Mouse (Mus musculus) neural tube, embryonic 11.5 days (tissue): ENCODE measurements around the gene Prkce. TPM values are rescaled to one million over a fixed set of nuclear protein-coding genes. Genes with fewer than 3 reads are reported as not detected.

Experiments
- ATAC-seq: fragments of 200-750 bp; cut with Nextera tagmentation; 2 replicates; pipeline ENCODE4 v1.8.0; 2017; ENCODE audit warnings: moderate number of reproducible peaks, mild to moderate bottlenecking, moderate TSS enrichment, moderate library complexity; ENCODE audit not compliant: insufficient read depth, low FRiP score, low TSS enrichment
- DNase-seq: peaks from one replicate; pipeline ENCODE4 v3.0.0-alpha.2; 2015; ENCODE audit warnings: low spot score
- H3K27ac ChIP-seq: fragments of 300-500 bp; sonication (generic); 2 replicates; pipeline ENCODE4 v1.5.1; 2014; ENCODE audit warnings: low read depth, mild to moderate bottlenecking, low read length
- H3K27me3 ChIP-seq: fragments of 300-500 bp; sonication (generic); 2 replicates; pipeline ENCODE4 v1.6.1; 2014; ENCODE audit warnings: mild to moderate bottlenecking, low read length, mixed read lengths; ENCODE audit not compliant: control insufficient read depth, insufficient read depth
- H3K36me3 ChIP-seq: fragments of 300-500 bp; sonication (generic); 2 replicates; pipeline ENCODE4 v1.6.1; 2014; ENCODE audit warnings: mild to moderate bottlenecking, low read length, moderate library complexity, mixed read lengths; ENCODE audit not compliant: control insufficient read depth, insufficient read depth
- H3K4me1 ChIP-seq: fragments of 300-500 bp; sonication (generic); 2 replicates; pipeline ENCODE4 v1.6.1; 2014; ENCODE audit warnings: low read length, mixed read lengths; ENCODE audit not compliant: control insufficient read depth, insufficient read depth
- H3K4me2 ChIP-seq: fragments of 300-500 bp; sonication (generic); 2 replicates; pipeline ENCODE4 v1.6.1; 2014; ENCODE audit warnings: low read depth, mild to moderate bottlenecking, moderate library complexity
- H3K4me3 ChIP-seq: fragments of 300-500 bp; sonication (generic); 2 replicates; pipeline ENCODE4 v1.5.1; 2014; ENCODE audit warnings: low read depth, low read length
- H3K9ac ChIP-seq: fragments of 300-500 bp; sonication (generic); 2 replicates; pipeline ENCODE4 v1.6.1; 2014; ENCODE audit warnings: mild to moderate bottlenecking, low read length
- H3K9me3 ChIP-seq: fragments of 300-500 bp; sonication (generic); 2 replicates; pipeline ENCODE4 v1.6.1; 2016; ENCODE audit warnings: low read length; ENCODE audit not compliant: control insufficient read depth
- WGBS: fragments of 180-500 bp; shearing (Covaris S2); extraction: QIAGEN DNeasy Blood & Tissue Kit; methylation state at CpG from one replicate; pipeline ENCODE4 v1.1.7; 2014; 5-methylcytosine and 5-hydroxymethylcytosine counted together
- polyA plus RNA-seq: library from polyadenylated mRNA; unstranded; fragments of >200 nt; fragmentation: Nextera tagmentation; extraction: Ambion mirVana; gene quantifications from 2 replicates; pipeline ENCODE4 v1.2.1, GENCODE M21; 2014

The Prkce gene
- polyA plus RNA-seq, 1 experiment from 2014 or later, result 13.3 TPM

DNA sequence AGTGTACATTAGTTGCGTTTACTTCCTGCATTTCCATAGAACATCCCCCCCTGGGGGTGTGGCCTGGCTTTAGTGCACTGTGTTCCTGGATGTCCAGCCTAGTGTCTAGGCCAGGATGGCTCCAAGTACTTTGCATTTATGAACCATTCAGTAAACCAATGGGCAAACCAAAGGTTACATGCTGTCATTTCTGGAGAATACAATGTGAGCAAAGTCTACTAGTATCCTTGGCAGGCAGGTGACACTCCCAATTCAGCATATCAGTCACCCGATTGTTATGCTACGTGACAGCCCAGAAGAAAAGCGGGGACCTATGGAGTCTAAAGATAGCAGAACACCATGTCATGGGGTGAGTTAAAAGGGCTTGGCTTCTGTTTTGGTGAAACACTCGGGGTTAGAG lies 271.2 kb downstream of the Prkce start:
- no peak overlapping the region for H3K27ac ChIP-seq
- H3K27me3 ChIP-seq, result no peaks in the 10 kb centered on the region
- ATAC-seq (no peak), DNase-seq (no peak)
- no peak overlapping the region for H3K9ac ChIP-seq
- H3K4me1 ChIP-seq, result no peaks in the 10 kb centered on the region
- no peaks in the 10 kb centered on the region for H3K9me3 ChIP-seq
- H3K4me3 ChIP-seq, result no peak overlapping the region
- H3K36me3 ChIP-seq, result no peaks in the 10 kb centered on the region
- 88% methylated on average over 5 of the region's 5 CpGs for WGBS
- H3K4me2 ChIP-seq, result no peak overlapping the region

DNA sequence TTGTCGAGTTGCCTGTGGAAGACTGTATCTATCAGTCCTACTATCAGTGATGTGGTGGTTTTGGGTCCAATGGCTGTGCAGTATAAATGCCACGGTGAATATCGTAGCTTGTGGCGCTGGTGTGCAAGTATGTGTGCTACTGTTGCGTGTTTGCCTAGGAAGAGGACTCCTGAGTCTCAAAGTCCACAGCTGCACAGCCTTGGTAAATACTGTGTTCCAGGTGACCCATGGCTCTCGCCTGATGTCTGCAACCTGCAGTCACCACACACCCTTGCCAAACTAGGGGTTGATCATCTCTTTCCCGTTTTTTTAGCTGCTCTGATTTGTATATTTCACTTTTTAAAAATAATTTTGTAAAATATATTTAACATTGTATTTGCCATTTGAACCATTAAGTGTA lies 273.5 kb downstream of the Prkce start:
- WGBS, result 95% methylated on average over 7 of the region's 7 CpGs
- DNase-seq (no peak), ATAC-seq (no peak)
- H3K9ac ChIP-seq, result no peak overlapping the region
- no peaks in the 10 kb centered on the region for H3K27me3 ChIP-seq
- H3K36me3 ChIP-seq, result no peaks in the 10 kb centered on the region
- no peak overlapping the region for H3K4me3 ChIP-seq
- H3K9me3 ChIP-seq, result no peaks in the 10 kb centered on the region
- H3K27ac ChIP-seq, result no peak overlapping the region
- H3K4me1 ChIP-seq, result peaks cover 6% of the 10 kb centered on the region
- no peak overlapping the region for H3K4me2 ChIP-seq

DNA sequence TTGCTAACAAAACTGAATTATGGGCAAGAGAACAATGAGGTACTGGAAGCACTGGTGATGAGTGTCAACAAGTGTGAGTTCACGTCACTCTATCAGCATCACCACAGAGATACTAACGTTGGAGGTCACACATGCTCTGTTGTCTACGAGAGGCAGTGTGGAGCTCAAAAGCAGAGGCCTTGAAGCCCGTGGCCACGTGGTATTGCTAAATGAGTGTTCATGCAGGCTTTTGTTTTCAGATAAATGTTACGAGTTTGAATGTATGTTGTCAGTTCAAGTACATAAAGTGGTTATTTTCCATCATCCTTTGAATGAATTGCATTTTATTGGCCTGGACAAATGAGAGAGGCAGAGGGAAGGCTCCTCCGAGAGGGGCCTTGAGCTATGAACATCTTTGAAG lies 276.3 kb downstream of the Prkce start:
- peaks cover 6% of the 10 kb centered on the region for H3K4me1 ChIP-seq
- 83% methylated on average over 7 of the region's 7 CpGs for WGBS
- no peak overlapping the region for H3K4me3 ChIP-seq
- H3K27ac ChIP-seq, result no peak overlapping the region
- H3K9ac ChIP-seq, result no peak overlapping the region
- no peaks in the 10 kb centered on the region for H3K36me3 ChIP-seq
- H3K9me3 ChIP-seq, result no peaks in the 10 kb centered on the region; the same call in 1 of the 2 replicates
- no peak overlapping the region for H3K4me2 ChIP-seq
- no peaks in the 10 kb centered on the region for H3K27me3 ChIP-seq
- ATAC-seq (no peak), DNase-seq (no peak)

DNA sequence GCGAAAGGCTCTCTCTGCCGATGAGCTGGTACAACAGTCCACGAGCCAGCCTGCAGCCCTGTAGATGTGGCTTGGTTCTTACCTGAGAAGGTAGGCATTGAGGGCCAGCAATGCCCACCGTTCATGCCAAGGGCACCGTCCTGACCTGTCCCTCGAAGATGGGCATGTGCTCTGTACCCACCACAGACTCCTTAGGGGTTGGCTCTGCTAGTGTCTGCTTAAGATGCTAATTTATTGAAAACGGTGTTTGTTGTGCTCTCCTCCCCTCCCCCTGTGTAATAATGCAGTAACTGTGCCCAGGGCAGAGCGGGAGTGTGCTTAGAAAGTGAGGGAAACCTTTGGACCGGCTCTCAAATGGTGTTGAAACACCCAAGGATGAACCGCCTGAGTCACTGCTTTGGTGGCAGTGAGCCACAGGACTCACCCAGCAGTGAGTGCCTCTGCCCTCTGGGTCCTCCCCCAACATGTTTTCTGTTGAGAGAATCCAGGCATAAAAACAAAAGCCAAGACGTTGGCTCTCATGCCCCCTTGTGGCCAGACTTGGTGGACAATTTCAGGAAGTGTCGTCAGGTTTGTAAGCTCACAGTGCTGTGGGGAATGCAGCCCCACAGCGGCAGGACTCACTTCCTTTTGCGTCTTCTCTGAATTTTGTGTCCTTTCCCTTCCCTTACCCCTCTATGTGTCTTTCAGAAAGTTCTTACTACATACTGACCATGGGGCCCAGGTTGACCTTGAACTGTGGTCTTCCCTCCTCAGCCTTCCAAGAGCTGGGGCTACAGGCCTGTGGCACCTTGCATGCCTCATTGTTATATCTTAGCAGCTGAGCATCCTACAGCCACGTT lies 277.2 kb downstream of the Prkce start:
- DNase-seq, result peak; percentile 91
- H3K4me1 ChIP-seq, result peaks cover 6% of the 10 kb centered on the region
- H3K4me3 ChIP-seq, result no peak overlapping the region
- H3K27ac ChIP-seq, result no peak overlapping the region
- H3K9ac ChIP-seq, result no peak overlapping the region
- H3K36me3 ChIP-seq, result no peaks in the 10 kb centered on the region
- peak; percentile 72 for ATAC-seq
- H3K27me3 ChIP-seq, result no peaks in the 10 kb centered on the region
- no peak overlapping the region for H3K4me2 ChIP-seq
- 42% methylated on average over 15 of the region's 15 CpGs for WGBS
- no peaks in the 10 kb centered on the region; the same call in 1 of the 2 replicates for H3K9me3 ChIP-seq

DNA sequence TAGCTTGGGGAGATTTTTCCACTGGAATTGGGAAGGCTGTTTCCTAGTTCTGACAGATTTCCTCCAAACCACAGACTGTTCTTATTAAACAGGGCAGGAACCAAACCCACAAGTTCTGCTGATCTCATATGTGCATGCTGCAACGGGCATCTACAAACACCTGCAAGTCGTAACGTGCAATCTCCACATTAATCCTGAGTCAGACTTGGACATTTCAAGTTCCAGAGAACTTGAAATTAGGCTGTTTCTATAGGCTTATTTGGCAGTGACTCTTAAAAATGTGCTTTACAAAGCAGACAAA lies 277.8 kb downstream of the Prkce start:
- no peaks in the 10 kb centered on the region for H3K36me3 ChIP-seq
- WGBS, result 92% methylated on average over 3 of the region's 3 CpGs
- ATAC-seq, result no peak
- H3K27me3 ChIP-seq, result no peaks in the 10 kb centered on the region
- H3K27ac ChIP-seq, result no peak overlapping the region
- no peak for DNase-seq
- peaks cover 6% of the 10 kb centered on the region for H3K4me1 ChIP-seq
- H3K4me2 ChIP-seq, result no peak overlapping the region
- no peak overlapping the region for H3K4me3 ChIP-seq
- no peak overlapping the region for H3K9ac ChIP-seq
- no peaks in the 10 kb centered on the region; the same call in 1 of the 2 replicates for H3K9me3 ChIP-seq

DNA sequence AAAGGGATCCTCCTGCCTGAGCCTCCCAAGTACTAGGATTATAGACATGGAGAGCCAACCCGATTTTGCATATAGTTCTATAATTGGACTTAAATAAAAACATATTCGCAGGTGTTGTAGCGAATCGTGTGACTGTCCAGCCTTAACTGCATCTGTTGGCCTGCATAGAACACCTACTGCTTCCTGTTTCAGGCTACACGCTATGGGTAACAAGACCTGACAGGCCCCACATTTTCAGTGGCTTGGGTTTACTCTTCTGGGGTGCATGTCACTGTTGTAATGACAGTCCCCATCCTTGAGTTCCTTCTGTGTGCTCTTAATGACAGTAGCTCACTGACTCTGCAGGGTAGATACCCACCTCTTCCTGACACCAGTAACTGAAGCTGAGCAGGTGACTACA lies 278.3 kb downstream of the Prkce start:
- no peak overlapping the region for H3K9ac ChIP-seq
- no peaks in the 10 kb centered on the region; the same call in 1 of the 2 replicates for H3K9me3 ChIP-seq
- H3K4me2 ChIP-seq, result no peak overlapping the region
- H3K4me1 ChIP-seq, result peaks cover 6% of the 10 kb centered on the region
- no peak overlapping the region for H3K27ac ChIP-seq
- no peaks in the 10 kb centered on the region for H3K36me3 ChIP-seq
- no peak overlapping the region for H3K4me3 ChIP-seq
- WGBS, result 90% methylated on average over 5 of the region's 5 CpGs
- no peaks in the 10 kb centered on the region for H3K27me3 ChIP-seq
- no peak for ATAC-seq
- DNase-seq, result no peak

DNA sequence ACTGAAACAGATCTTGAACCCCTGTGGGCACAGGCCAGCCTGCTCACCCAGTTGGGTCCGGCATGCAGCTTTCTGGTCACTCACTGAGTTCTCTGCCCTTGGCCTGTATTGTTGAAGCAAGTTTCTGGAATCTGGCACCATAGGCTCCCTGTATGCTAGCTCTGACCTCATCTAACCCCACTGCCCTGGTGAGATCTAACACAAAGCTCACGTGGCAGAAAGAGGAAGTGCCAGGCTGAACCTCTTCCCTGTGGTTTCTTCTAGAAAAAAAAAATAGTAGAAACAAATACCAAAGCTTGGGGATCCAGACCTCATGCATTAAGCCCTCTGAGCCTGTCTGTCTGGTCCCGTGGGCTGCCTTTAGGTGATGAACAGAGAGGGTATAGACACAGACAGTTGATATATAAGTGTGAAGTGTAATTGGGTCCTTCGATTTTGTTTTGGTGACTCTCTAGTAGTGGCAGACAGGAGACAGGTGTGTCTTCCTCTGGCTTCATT lies 279.6 kb downstream of the Prkce start:
- no peaks in the 10 kb centered on the region for H3K27me3 ChIP-seq
- H3K36me3 ChIP-seq, result no peaks in the 10 kb centered on the region
- no peaks in the 10 kb centered on the region; the same call in 1 of the 2 replicates for H3K9me3 ChIP-seq
- no peak overlapping the region for H3K4me2 ChIP-seq
- 83% methylated on average over 4 of the region's 4 CpGs for whole genome bisulfite sequencing
- no peak for ATAC-seq
- DNase-seq, result no peak
- H3K4me1 ChIP-seq, result peaks cover 6% of the 10 kb centered on the region
- no peak overlapping the region for H3K4me3 ChIP-seq
- H3K9ac ChIP-seq, result no peak overlapping the region
- no peak overlapping the region for H3K27ac ChIP-seq

DNA sequence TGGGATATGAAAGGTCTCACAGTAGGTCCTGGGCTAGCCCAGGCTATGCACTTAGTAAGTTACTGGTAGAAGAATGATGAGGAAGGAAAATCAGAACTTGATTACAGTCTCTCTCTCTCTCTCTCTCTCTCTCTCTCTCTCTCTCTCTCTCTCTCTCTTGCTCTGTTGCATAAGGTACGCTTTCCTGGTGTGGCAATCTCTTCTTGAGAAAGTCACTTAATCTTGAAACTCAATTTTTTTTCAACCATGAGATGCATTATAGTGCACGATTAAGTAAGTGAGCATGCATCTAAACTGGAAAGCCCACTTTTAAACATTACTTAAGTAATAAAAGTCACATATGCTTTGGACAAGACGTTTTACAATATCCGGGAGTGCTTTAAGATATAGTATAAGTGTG lies 285.3 kb downstream of the Prkce start:
- WGBS, result 91% methylated on average over 4 of the region's 4 CpGs
- no peak overlapping the region for H3K4me3 ChIP-seq

DNA sequence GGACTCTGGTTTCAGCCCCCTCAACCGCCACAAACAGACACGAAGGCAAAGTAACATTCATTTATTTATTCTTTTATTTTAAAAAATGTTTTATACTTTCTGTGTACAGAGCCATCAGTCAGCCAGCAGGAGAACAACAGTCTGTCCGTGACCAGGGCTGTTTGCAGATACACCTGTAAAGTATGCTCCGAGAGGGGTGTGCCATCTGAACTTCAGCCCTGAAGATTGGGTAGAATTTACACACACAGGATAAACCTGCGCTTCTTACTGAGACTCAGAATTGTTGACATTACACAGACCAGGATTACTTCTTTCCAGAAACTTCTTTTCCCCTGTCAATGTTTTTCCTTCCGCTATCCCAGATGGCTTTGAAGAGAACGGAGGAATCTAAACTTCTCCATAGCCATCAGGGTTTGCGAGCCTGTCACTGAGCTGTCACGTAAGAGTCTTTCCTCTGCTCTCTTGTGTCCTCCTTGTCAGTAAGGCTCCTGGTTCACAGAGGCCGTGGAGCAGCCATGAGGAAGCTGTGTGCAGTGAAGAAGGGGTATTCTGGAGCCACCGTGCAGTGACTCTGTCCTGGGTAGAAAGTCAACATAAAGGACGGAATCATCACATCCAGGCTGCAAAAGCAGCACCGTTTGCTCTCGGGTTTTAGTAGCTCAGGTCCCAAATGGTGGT lies 286.2 kb downstream of the Prkce start:
- Histone ChIP-seq H3K9ac (no peak overlapping the region), H3K4me3 (no peak overlapping the region), H3K4me1 (no peaks in the 10 kb centered on the region), H3K27me3 (no peaks in the 10 kb centered on the region), H3K4me2 (no peak overlapping the region), H3K36me3 (no peaks in the 10 kb centered on the region), H3K27ac (no peak overlapping the region), H3K9me3 (no peaks in the 10 kb centered on the region)
- 83% methylated on average over 14 of the region's 14 CpGs for WGBS
- ATAC-seq (no peak), DNase-seq (no peak)

More for the DNA sequence above, 285.3 kb downstream of the Prkce start:
- no peak overlapping the region for H3K4me2 ChIP-seq
- H3K36me3 ChIP-seq, result no peaks in the 10 kb centered on the region
- H3K27me3 ChIP-seq, result no peaks in the 10 kb centered on the region
- DNase-seq (no peak), ATAC-seq (no peak)
- H3K27ac ChIP-seq, result no peak overlapping the region
- H3K9ac ChIP-seq, result no peak overlapping the region
- H3K4me1 ChIP-seq, result no peaks in the 10 kb centered on the region
- H3K9me3 ChIP-seq, result no peaks in the 10 kb centered on the region; the same call in 1 of the 2 replicates
